Mouse (Mus musculus): ENCODE results near the gene Rnft1. TPM values are rescaled to one million over a fixed set of nuclear protein-coding genes. Genes with fewer than 3 reads are reported as not detected.
"Not testable (repeated sequence)": the region's sequence is repeated elsewhere in the genome, so short reads cannot be mapped to it uniquely, and the experiment has no call there.

The Rnft1 gene
- 19.2 TPM in 2 replicates for polyA plus RNA-seq (2015; fragmentation: Nextera tagmentation; extraction: Ambion mirVana)

- Histone ChIP-seq H3K9me3 (no peaks in the 10 kb centered on the region), H3K27ac (replicated peaks) (peak within 1 kb of the TSS; percentile 83), H3K9ac (replicated peaks) (peak within 1 kb of the TSS; percentile 75), H3K27me3 (no peaks in the 10 kb centered on the region), H3K4me3 (peak within 1 kb of the TSS; percentile 76), H3K4me2 (replicated peaks) (peak within 1 kb of the TSS; percentile 58), H3K4me1 (peaks cover 10% of the 10 kb centered on the region), H3K36me3 (peaks cover under 1% of the 10 kb centered on the region; the same call in 1 of the 2 replicates)
- under 1% methylated on average over 68 of the region's 68 CpGs for WGBS
- peak; percentile 98 for ATAC-seq (replicated peaks)
Measured at GRCm38 (mm10) chr11:86484101-86484868, at the start of gene Rnft1. Gene Rnft1, plus strand, starts transcription at chr11:86484657.

DNA sequence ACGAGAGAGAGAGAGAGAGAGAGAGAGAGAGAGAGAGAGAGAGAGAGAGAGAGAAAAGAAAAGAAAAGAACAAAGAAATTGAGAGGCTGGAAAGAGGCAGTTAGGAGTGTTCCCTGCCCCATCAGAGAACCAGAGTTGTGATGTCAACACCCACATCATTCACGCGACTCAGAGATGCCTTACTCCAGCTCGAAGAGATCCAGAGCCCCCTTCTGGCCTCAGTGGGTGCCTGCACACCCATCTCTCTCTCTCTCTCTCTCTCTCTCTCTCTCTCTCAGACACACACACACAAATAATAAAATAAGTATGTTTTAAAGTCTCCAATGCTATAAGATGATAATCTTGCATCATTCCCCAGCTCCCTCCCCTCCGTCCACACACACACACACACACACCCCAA lies 47.6 kb upstream of the Rnft1 start:
- H3K4me2 ChIP-seq (replicated peaks): no peak overlapping the region
- 14% methylated on average over 5 of the region's 5 CpGs for WGBS

GRCm38 (mm10) chr11:86438261-86438660 lies 46.2 kb upstream of the Rnft1 start:
- Histone ChIP-seq H3K27me3 (no peaks in the 10 kb centered on the region), H3K27ac (replicated peaks) (no peak overlapping the region)
- 38% methylated on average over 4 of the region's 4 CpGs for WGBS

More for the DNA sequence above, 47.6 kb upstream of the Rnft1 start:
- Histone ChIP-seq H3K9ac (replicated peaks) (no peak overlapping the region), H3K27ac (replicated peaks) (no peak overlapping the region), H3K4me1 (peaks cover 10% of the 10 kb centered on the region; the same call in 1 of the 2 replicates), H3K9me3 (no peaks in the 10 kb centered on the region), H3K36me3 (no peaks in the 10 kb centered on the region), H3K27me3 (no peaks in the 10 kb centered on the region), H3K4me3 (no peak overlapping the region)
- no peak for ATAC-seq (replicated peaks)

GRCm38 (mm10) chr11:86440791-86441190 lies 43.7 kb upstream of the Rnft1 start:
- Histone ChIP-seq H3K36me3 (no peaks in the 10 kb centered on the region), H3K9me3 (no peaks in the 10 kb centered on the region), H3K4me3 (no peak overlapping the region), H3K27me3 (no peaks in the 10 kb centered on the region), H3K9ac (replicated peaks) (no peak overlapping the region), H3K4me2 (replicated peaks) (no peak overlapping the region), H3K27ac (replicated peaks) (no peak overlapping the region), H3K4me1 (0 out of 2 replicates have a peak, but pooled peaks cover 4% of the 10 kb centered on the region)
- ATAC-seq (replicated peaks): no peak
- 74% methylated on average over 5 of the region's 5 CpGs for WGBS

More at GRCm38 (mm10) chr11:86438261-86438660, 46.2 kb upstream of the Rnft1 start:
- Histone ChIP-seq H3K36me3 (no peaks in the 10 kb centered on the region), H3K4me3 (no peak overlapping the region), H3K4me2 (replicated peaks) (no peak overlapping the region), H3K9ac (replicated peaks) (no peak overlapping the region; the same call in 1 of the 2 replicates), H3K9me3 (no peaks in the 10 kb centered on the region), H3K4me1 (peaks cover 10% of the 10 kb centered on the region; the same call in 1 of the 2 replicates)
- no peak for ATAC-seq (replicated peaks)

- no peaks in the 10 kb centered on the region for H3K27me3 ChIP-seq
- ATAC-seq (replicated peaks): no peak
- no peak overlapping the region for H3K9ac ChIP-seq (replicated peaks)
- H3K9me3 ChIP-seq: no peaks in the 10 kb centered on the region
- H3K36me3 ChIP-seq: no peaks in the 10 kb centered on the region
- no peaks in the 10 kb centered on the region for H3K4me1 ChIP-seq
- H3K4me2 ChIP-seq (replicated peaks): no peak overlapping the region
- H3K27ac ChIP-seq (replicated peaks): no peak overlapping the region
- no peak overlapping the region for H3K4me3 ChIP-seq
- 93% methylated on average over 5 of the region's 5 CpGs for WGBS
Measured at GRCm38 (mm10) chr11:86453991-86454390, 30.5 kb upstream of the Rnft1 start.

GRCm38 (mm10) chr11:86457545-86457944 lies 26.9 kb upstream of the Rnft1 start:
- H3K4me3 ChIP-seq: no peak overlapping the region
- H3K36me3 ChIP-seq: no peaks in the 10 kb centered on the region
- no peaks in the 10 kb centered on the region for H3K4me1 ChIP-seq
- H3K9me3 ChIP-seq: no peaks in the 10 kb centered on the region
- no peaks in the 10 kb centered on the region for H3K27me3 ChIP-seq
- no peak overlapping the region for H3K9ac ChIP-seq (replicated peaks)
- WGBS: 75% methylated on average over 6 of the region's 6 CpGs
- H3K4me2 ChIP-seq (replicated peaks): no peak overlapping the region
- no peak overlapping the region for H3K27ac ChIP-seq (replicated peaks)
- ATAC-seq (replicated peaks): peak; percentile 57; the same call in 1 of the 2 replicates

GRCm38 (mm10) chr11:86458866-86459265 lies 25.6 kb upstream of the Rnft1 start:
- H3K27me3 ChIP-seq: no peaks in the 10 kb centered on the region
- H3K36me3 ChIP-seq: no peaks in the 10 kb centered on the region
- no peak overlapping the region for H3K27ac ChIP-seq (replicated peaks)
- no peak for ATAC-seq (replicated peaks)
- H3K9me3 ChIP-seq: no peaks in the 10 kb centered on the region
- no peak overlapping the region for H3K4me3 ChIP-seq
- H3K4me1 ChIP-seq: no peaks in the 10 kb centered on the region
- WGBS: 86% methylated on average over 6 of the region's 6 CpGs
- H3K9ac ChIP-seq (replicated peaks): no peak overlapping the region
- H3K4me2 ChIP-seq (replicated peaks): no peak overlapping the region

DNA sequence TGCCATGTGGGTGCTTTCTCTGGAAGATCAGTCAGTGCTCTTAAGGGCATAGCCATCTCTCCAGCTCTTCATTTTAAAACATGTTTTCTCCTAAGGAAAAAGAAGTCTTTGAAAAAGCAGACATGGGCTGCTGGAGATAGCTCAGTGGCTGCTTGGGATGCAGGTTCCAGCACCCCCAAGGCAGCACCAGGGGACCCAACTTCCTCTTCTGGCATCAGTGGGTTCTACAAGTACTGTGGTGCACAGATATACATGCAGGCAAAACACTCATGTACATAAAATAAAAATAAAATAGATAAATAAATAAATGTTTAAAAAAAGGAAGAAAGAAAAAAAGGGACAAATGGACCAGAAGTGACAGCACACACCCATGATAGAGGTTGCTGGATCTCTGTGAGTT lies 21.9 kb upstream of the Rnft1 start:
- no peak overlapping the region for H3K4me2 ChIP-seq (replicated peaks)
- H3K9me3 ChIP-seq: no peaks in the 10 kb centered on the region
- no peak overlapping the region for H3K27ac ChIP-seq (replicated peaks)
- H3K36me3 ChIP-seq: no peaks in the 10 kb centered on the region
- no peak overlapping the region for H3K9ac ChIP-seq (replicated peaks)
- H3K4me1 ChIP-seq: no peaks in the 10 kb centered on the region
- no peak overlapping the region for H3K4me3 ChIP-seq
- H3K27me3 ChIP-seq: no peaks in the 10 kb centered on the region
- ATAC-seq (replicated peaks): no peak

DNA sequence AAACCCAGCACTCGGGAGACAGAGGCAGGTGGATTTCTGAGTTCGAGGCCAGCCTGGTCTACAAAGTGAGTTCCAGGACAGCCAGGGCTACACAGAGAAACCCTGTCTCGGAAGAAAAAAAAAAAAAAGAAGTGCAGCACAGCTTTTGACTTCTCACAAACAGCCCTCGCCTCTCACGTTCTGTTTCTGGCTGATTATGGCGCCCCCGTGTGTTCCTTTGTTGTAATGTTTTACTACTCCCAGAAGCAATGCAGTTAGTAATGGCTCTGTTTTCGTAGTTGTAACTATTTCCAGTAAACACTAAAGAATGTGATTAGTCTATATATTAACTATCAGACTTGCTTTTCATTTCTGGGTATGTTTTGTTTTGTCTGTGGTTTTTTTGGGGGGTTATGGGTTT lies 20.2 kb upstream of the Rnft1 start:
- 17% methylated on average over 8 of the region's 8 CpGs for WGBS
- not testable (repeated sequence) for H3K36me3 ChIP-seq; H3K27ac ChIP-seq (replicated peaks); H3K9me3 ChIP-seq; ATAC-seq (replicated peaks); H3K27me3 ChIP-seq; H3K4me1 ChIP-seq; H3K4me3 ChIP-seq; H3K9ac ChIP-seq (replicated peaks); H3K4me2 ChIP-seq (replicated peaks)

DNA sequence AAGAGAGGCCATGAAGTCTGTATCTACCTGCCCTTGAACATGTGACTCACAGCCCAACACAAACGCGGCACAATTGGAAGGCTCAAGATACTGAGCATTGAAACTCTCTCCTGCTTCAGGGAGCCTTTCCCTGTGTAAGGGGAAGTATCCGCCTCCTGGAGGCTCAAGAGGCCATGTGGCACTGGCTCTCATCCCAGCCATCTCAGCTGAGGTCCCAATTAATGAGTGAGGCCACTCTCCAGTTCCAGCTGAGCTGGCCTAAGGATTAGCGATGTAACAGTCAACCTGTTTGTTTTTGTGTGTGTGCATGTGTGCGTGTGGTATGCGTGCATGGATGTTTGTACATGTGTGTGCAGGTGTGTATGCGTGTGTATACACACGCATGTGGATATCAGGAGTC lies 16.1 kb upstream of the Rnft1 start:
- Histone ChIP-seq H3K36me3 (no peaks in the 10 kb centered on the region), H3K27ac (replicated peaks) (no peak overlapping the region), H3K9ac (replicated peaks) (no peak overlapping the region), H3K9me3 (no peaks in the 10 kb centered on the region), H3K4me3 (no peak overlapping the region), H3K4me2 (replicated peaks) (no peak overlapping the region), H3K4me1 (peaks cover 11% of the 10 kb centered on the region; the same call in 1 of the 2 replicates), H3K27me3 (no peaks in the 10 kb centered on the region)
- WGBS: 64% methylated on average over 8 of the region's 8 CpGs
- ATAC-seq (replicated peaks): no peak

GRCm38 (mm10) chr11:86468971-86469370 lies 15.5 kb upstream of the Rnft1 start:
- no peak overlapping the region for H3K4me2 ChIP-seq (replicated peaks)
- H3K4me3 ChIP-seq: no peak overlapping the region
- H3K9ac ChIP-seq (replicated peaks): no peak overlapping the region
- no peaks in the 10 kb centered on the region for H3K9me3 ChIP-seq
- H3K27me3 ChIP-seq: no peaks in the 10 kb centered on the region
- H3K27ac ChIP-seq (replicated peaks): no peak overlapping the region
- no peaks in the 10 kb centered on the region for H3K36me3 ChIP-seq
- ATAC-seq (replicated peaks): no peak
- peaks cover 11% of the 10 kb centered on the region; the same call in 1 of the 2 replicates for H3K4me1 ChIP-seq
- WGBS: 71% methylated on average over 4 of the region's 4 CpGs

DNA sequence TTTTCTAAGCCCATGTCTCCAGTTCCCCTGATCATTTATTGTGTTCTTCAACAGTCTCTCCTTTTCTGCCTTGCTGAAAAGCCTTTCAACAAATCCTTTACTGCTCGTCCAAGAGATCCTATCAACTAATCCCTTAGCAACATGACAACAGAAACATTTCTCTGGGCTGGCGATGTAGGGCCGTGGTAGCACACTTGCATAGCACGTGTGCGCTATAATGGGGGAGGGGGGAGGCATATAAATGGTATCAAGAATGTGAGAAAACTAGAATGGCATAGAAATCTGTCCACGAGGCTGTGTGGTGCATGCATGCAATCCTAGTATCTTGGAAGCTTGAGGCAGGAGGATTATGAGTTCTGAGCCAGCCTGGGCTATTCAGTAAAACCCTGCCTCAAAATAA lies 12.7 kb upstream of the Rnft1 start:
- Histone ChIP-seq H3K27ac (replicated peaks) (no peak overlapping the region), H3K9me3 (no peaks in the 10 kb centered on the region), H3K27me3 (no peaks in the 10 kb centered on the region), H3K4me1 (peaks cover 11% of the 10 kb centered on the region; the same call in 1 of the 2 replicates), H3K4me2 (replicated peaks) (no peak overlapping the region), H3K9ac (replicated peaks) (no peak overlapping the region), H3K4me3 (no peak overlapping the region), H3K36me3 (no peaks in the 10 kb centered on the region)
- 18% methylated on average over 6 of the region's 6 CpGs for WGBS
- ATAC-seq (replicated peaks): no peak
